Mouse (Mus musculus): ENCODE results near the gene Vat1l.

The Vat1l gene

DNA sequence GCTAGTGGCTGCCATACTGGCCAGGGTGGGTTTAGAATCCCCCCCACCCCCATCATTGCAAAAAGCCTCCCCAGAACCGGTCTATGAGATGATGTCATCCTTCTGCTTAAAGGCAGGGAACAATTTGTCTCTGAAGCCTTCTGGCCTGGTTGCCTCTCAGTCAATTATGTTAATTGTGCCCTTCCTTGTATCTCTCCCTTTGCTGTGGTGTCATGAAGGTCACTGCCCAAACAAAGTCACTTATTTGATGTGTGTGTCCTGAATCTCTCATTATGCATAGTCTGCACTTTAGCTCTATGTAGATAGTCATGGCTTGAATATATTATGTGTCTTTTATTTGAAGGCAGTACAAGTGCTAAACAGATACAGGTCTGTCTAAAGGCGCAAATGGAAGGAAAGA, 92.8 kb downstream of the Vat1l start:
- CTCF ChIA-PET = no interaction called here

DNA sequence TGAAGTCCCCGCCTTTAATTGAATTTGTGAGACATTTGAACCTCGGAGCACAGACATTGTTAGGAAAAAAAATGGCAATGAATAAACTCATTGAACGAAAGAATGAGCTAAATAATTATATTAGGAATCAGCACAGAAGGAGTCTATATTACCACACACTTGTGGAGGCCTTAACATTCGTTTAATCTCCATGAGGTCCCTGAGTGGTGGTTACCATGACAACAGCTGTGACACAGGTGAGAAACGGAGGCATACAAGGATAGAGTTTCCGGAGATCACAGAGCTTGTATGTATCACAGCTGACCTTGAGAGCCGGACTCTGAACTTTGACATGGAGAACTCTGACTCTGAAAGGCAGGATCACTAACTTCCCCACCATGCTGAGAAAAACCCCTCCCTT, 94.7 kb downstream of the Vat1l start:
- CTCF ChIA-PET = no interaction called here

DNA sequence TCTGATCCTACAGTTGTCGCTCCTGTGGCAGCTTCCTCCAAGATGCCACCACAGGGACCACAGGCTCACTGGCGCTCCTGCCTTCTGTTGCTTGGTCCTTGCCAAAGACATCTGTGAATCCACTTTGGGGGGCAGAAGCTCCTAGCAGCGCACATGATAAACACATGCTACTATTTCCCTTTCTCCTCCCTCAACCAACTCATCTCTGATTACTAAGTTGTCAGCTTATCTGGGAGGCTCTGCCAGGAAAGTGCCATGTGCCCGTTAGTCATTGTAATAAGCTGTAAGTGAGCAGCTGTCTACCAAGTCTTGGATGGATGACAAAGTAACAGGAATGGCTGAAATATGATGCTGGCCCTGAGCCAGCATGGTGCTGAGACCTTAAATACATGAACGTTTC, 100.9 kb downstream of the Vat1l start:
- CTCF ChIA-PET = no interaction called here

DNA sequence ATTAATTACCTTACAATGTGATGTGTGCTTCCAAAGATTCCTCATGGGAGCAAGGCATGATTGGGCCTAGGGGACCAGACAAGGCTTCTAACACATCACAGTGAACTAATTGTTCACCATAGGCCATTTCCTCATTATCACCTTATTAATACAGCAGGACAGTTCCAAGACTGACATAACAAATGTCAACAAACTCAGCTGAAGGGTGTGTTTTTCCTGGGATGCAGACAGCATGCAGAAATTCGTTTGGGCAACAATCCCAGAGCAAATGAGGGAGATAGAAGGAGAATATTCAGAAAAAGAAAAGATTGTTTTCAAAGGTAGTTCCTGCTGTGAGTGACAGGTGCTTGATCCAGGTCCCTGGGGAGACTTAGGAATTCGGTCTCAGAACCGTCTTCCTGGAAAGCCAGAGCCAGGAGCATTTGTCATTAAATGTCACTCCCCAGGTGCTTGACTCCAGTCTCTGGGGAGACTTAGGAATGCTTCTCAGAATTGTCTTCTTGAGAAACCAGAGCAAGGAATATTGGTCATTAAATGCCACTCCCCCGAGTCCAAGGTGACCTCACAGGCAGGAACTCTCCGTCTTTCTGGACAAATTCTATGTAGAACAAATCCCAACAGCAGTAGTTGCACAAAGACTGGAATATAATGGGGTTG, 109.4 kb downstream of the Vat1l start:
- CTCF ChIA-PET = no interaction called here

DNA sequence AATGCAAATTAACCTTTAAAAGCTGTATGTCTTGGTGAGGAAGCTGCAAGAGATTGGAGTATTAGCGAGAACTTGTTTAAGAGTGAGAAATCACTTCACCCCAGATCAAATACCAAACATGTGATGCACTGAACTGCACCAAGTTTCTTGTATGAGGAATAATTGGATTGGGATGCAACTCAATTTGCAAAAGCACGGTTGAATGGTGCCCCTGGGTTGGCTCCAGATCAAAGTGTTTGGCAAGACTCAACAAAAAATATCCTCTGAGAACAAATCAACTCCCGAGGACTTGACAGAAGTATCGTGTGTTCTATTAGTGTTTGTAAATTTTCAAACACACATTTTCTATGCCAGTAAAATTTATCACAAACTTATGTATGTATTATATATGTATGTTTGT, 112.7 kb downstream of the Vat1l start:
- CTCF ChIA-PET = no interaction called here

DNA sequence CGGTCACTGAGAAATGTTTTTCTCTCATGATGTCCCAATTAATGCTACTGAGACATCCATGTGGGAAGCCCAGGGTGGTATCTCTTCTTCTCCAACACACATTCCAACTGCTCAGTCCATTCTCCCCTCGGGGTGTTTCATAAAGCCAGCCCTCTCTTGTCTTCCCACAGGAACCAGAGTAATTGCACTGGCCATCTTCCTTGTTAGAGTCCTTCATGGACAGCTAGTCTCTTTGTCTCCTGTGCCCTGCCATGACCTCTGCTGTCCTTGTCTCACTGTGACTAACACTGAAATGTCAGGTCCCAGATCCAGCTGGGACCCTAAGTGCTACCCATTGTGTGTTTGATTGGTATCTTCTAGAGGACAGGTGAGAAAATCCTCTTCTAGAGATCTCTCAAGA, 116.7 kb downstream of the Vat1l start:
- CTCF ChIA-PET = no interaction called here

DNA sequence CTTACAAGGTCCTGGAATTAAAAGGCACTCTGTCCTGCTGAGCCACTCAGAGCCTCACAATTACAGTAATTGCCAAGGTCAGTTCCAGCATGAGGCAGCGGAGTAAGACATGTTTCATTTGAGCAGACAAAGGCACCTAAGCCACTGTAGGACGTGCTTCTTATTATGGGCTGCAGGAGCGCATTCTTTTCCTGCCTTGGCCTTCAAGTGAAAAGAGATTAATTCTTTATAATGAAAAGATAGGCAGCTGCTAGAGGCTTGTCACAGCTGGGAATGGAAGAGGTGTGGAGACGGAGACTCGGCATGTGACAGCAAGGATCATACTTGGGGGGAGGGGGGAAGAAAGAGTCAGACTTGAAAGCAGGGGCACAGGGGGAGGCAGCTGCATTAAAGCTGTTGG, 126.5 kb downstream of the Vat1l start:
- CTCF ChIA-PET = no interaction called here

DNA sequence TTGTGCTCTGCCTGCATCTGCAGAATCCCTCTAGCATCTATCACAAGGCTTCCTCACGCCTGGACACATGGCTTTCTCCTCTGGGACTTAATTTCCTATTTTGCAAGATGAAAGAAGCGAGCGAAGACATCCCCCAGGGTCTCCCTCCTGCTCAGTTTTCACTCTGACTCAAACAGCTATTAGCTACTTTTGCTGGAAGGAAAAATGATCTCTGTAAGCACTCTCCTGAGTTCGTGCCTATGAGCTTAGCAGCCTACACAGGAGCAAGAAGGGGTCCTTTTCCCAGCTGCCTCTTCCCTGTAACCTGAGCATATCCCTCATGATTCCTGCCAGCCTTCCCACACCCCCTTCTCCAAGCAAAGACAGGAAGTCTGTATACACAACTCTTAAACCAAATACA, 127.5 kb downstream of the Vat1l start:
- CTCF ChIA-PET = no interaction called here

DNA sequence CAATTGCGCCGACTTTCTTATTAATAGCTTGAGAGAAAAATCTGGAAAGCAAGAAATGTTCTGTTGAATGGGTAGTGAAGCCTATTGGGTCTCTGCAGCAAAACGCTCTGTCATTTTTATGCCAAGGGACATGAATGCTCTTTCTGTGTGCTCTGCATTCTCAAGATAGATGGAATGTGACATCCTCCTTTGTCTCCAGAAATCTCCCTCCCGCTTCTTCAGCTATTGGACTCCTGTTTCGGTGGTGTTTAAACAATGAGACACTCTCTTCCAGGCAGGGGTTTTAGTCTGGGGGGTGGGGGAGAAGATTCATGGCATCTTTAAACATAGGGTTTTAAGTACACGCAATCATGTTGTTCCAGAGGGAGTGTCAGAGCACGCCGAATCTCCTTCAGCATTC, 130.3 kb downstream of the Vat1l start:
- CTCF ChIA-PET = no interaction called here

DNA sequence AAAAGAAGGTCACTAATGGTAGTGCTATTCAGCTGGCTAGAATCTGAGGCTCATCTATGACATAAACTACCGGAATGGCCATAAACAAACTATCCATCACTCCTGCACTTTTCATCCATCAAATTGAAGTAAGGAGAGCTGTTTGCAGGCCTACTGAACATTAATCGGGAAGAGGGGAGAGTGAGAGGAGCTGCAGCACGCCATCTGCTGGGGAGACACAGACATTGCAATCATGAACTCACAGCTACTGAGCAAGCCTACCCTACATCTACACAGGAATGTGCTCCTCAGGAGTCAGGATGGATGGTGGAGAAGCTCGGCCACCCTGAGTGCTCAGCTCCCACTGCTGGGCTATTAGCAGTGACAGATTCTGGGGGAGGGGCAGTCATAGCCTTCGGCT, 136.9 kb downstream of the Vat1l start:
- CTCF ChIA-PET = no interaction called here

DNA sequence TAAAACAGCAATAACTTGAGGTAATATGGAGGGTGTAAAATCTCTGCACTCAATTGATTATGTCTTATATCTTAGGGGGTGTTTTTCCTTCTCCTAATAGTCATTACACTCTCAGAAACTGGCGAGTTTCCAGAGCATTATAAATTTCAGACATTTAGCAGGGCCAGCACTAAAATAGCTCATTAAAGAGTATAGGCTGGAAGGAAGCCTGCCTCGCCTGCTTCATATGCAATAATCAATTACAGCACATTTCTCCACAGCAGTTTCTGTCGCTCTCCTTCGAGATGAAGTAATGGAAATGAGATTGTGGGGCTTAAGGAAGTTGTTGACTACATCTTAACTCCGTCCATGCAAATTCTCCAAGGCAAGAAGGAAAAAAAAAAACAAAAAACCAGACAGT, 139.4 kb downstream of the Vat1l start:
- CTCF ChIA-PET = no interaction called here

DNA sequence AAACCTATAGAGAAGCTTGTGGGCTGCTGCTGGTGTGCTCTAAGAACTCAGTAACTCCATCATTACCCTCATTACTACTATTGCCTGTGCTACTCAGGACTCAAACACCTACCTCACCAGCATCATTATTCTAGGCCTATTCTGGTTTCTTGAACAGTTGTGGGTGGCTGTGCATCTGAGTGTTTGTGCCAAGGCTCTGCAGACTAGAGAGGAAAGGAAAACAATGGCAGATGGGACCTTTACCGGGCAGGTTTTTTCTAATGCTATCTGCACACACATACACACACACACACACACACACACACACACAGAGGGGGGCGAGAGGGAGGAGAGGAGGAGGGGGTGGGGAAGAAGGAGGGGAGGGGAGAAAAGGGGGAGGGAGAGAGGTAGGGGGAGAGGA, 140.6 kb downstream of the Vat1l start:
- CTCF ChIA-PET = no interaction called here

DNA sequence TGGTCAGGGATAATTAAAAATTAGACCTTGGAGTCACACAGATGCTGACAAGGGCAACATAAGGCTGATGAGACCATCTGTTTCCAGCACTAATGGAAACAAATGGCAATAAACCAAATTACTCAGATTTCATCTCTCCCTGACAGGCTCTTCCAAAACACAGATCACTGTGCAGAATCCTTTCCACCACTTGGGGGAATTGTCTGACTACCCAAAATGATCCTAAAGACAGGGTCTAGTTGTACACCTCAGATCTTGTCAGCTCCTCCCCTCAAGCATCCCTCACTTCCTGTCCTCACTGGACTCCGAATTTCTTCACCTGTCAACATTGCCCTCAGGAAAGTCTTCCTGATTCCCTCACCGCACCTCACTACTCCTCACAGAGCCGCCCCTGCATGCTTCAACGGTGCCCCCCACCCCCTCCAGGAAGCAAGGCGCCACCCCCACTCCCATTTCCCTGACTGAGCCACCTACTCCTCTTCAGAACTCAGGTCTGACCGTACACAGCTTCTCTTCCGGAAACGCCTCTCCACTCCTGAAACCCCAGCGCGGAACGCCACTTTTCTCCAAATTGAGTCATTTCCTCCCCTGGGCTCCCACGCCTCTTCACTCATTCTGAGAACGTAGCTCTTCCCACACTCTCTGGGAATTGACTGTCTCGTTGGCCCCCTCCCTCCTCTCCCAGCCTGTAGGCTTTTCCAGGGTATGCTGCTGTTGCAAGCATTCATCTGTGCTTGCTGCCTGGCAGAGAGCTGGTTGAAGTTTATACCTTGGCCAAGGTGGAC, 146.4 kb downstream of the Vat1l start:
- CTCF ChIA-PET = no interaction called here

DNA sequence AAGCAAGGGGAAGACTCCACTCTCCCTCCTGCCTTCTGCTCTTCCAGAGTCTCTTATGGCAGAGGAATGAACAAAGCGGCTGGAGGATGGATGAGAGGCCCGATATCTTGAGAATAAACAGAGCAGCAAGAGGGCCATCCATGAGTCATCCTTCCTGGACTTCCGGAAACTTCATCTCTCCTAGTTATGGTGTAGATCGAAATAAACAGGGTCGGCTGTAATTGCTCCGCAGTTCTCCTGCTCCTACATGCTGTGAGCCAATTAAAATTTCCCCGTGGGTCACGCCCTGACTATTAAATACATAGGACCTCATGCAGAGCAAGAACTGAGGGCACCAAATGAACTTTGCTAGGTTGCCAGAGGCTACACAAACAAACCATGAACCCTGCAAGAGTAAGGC, 155.1 kb downstream of the Vat1l start:
- CTCF ChIA-PET = no interaction called here

DNA sequence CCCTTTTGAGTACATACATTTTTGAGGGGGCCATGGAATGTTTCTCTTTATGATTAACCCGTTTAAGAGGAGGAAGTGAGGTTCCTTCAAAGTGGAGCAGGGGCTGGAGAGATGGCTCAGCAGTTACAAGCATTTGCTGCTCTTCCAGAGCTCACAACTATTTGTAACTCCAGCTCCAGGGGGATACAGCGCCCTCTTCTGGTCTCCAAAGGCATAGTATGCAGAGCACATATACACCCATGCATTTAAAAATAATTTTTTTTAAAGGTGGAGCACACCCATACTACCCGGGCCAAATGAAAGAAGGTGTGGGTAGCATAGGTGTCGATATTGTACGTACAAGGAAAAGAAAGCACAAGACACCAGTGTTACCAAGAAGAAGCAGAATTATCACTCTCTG, 157.8 kb downstream of the Vat1l start:
- CTCF ChIA-PET = no interaction called here

DNA sequence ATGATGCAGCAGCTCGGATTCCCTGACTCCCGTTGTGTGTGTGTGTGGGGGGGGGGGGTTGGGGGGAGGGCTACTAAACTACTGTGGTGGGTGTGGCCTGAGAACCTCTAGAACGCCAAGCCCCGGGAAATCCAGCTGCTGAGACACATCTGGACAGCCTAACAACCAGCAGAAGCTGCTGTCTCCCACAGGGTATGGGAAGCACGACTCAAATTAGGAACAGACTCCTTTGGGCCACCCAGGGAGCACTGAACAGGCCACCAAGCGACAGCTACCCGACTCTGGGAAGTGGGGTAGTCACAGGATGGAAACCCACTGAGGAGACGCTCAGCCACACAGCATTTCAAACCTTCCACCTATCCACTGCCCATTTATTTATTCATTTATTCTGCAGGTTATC, 158.2 kb downstream of the Vat1l start:
- CTCF ChIA-PET = no interaction called here

DNA sequence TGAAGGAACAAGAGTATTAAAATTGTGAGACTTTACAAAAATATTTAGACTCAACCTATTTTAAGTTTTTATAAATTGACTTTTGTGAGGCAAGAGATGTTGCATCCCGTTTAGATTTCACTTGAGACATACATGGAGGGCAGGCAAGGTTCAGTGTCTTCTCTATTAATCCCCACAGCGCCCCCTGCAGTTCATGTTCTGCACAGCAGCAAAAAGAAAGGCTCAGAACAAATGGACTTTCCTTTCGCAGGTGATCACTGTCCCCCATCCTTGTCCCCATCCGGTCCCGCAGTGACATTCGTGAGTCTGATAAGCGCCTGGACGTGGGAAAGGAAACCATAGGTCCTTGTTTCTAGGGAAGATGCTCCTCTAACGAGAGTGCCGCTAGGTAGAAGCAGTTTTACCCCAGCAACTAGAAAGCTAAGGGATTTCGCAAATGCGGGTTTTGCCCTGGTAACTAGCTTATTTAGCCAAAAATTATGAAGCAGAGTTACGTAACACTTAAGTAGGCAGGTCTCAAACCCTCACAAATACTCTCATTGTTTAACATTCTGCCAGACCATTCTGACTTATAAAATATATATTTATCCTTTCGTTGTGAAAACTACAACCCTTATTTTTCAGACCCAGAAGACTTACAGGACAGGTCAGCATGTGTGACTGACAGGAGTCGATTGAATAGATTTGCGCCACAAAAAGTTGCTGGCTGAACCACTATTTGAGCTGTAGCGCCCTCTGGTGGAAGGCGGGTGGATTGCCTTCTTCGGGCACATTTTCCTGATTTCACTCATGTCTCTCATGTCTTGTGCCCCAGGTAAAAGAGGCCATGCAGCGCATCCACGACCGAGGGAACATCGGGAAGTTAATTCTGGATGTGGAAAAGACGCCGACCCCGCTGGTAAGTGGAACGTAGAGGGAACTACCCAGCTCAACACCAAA, 163.9 kb downstream of the Vat1l start:
- CTCF ChIA-PET = interaction anchor here (0.8 kb wide), 1 partner anchor 286 kb away, joined by 8 read pairs; no protein-coding TSS in a partner anchor

DNA sequence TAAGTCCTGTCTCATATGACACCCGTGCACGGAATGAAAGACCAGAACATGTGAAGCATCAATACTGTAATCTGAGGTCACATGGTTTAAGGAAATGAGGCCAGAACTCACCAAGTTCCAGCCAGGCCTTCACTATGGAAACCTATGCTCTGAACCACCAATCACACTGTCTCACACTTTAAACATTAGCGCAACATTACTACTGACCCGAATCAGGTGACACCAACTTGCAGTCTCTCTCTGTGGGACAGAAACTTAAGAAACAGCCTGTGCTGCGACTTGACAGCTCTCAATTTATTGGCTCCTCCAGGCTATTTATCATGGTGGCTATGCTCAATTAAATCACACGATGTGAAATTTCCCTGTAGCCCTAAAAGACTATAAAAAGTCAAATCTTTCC, 169.0 kb downstream of the Vat1l start:
- CTCF ChIA-PET = no interaction called here

DNA sequence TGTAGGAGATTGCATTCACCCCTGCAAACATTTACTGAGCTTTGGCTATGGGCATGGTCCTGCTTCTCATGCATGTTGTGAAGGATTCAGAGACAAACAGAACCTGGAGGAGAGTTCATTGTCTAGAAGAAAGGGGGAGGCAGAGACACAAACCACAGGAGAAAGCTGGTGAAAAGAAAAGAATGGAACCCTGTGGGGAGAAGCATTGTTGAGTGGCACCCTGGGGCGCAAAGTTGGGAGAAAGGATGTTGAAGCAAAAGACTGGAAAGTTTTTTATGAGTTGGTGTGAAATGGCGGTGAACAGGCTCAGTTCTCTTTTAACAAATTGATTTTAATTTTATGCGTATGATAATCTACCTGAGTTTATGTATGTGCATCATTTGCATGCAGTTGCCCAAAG, 178.8 kb downstream of the Vat1l start:
- CTCF ChIA-PET = no interaction called here

DNA sequence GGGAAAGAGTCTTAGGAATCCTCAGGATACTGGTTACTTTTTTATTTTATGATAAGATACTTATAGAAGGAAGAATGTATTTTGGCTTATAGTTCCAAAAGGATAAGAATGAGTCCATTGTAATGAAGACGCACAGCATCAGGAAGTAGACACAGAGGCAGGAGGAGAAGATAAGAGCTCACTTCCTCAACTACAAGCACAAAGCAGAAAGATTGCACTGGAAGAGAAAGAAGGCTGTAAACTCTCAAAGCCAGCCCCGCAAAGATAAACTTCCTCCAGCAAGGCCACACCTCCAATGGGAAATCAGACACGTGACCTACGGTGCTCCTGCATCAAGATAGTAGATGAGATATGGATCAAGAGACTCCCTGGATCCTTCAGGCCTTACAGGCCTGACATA, 182.1 kb downstream of the Vat1l start:
- CTCF ChIA-PET = no interaction called here

DNA sequence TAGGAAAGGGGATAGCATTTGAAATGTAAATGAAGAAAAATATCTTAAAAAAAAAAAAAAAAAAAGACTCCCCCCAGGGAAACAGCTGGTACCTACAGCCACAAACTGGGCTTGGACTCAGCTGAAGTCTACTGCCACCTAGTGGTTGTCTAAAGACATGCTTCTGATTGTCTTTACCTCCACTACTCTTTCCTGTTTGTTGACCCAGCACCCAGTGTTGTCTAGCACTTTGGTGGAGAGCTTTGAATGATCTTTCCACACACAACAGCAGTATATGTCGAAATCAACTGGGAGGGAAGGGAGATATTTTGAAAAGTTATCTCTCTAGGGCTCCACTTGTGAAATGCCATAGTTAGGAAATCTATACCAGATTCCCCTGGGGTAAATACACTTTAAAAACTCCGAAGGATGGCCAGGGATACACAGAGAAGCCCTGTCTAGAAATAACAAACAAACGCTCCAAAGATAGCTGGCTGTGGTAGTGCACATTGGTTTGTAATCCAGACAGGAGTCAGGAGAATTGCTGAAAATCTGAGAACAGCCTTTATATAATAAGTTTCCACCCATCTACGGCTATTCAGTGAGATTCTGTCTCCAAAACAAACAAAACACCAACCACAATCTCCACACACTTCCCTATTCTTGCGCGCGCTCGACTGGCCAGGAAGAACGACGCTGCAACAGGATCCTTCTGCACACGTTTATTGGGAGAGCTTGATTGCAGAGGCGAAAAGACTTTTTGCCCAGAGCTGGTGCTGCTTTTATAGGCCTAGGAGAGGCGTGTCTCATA, 185.2 kb downstream of the Vat1l start:
- CTCF ChIA-PET = interaction anchor here (0.6 kb wide), 1 partner anchor 1578 kb away, joined by 5 read pairs; no protein-coding TSS in a partner anchor

DNA sequence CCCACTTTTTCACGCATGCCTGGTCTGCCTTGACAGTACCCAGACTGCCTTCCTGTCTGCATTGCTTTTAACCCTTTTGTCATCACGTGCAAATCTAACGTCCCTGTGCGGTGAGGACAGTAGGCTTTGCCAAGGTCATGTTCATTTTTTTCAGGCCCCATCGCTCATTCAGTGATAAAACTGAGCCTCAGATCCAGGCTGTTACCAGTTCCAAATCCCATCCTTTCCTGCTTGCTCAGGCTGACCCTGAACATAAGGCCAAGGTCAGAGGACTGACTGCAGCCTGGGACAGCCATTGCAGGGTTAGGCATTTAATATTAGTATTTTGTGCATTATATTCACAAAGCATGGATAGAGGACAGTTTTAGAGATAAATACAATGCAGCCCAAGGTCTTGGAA, 192.9 kb downstream of the Vat1l start:
- CTCF ChIA-PET = no interaction called here

All from spleen, embryonic (tissue).